In the genomic region with DNA sequence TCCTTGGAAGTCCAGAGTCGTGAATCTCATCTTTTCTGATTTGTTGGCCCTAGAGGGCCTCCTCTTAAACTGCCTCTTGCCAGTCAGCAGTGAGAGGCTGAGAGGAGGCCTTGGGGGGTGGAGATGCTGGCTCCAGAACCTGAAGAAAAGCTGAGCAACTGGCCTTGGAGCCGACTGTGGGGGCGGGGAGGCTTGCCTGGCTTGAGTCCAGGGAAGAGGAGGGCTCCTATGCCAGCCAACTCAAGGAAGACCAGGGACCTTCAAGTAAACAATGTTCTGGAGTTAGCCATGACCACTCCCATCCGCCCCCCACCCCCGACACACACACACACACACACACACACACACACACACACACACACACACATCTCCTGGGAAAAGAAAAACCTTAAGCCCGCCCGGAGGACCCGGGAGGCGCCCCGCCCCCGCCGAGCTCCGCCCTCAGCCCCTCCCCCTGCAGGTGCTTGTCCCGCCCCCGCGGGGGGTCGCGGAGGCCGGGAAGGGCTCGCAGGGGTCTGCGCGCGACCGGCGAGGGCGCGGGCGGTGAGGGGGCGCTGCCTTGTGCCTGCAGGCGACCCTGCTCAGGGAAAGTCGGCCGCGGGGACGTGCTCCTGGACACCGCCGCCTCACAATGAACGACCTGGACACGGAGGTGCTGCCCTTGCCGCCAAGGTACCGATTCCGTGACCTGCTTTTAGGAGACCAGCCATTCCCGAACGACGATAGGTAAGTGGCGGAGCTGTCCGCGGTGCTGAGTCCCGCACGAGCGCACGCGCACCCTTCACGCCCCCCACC, we compare ENCODE assay signal across 8 mouse cellular contexts. TPM values are rescaled to one million over a fixed set of nuclear protein-coding genes. Genes with fewer than 3 reads are reported as not detected.
DNase-seq lines count a peak whose midpoint lies in the region; TF ChIP-seq lines count a peak whose summit lies in the region.

A gene (plus strand): TSS at position 398 of the 795 bp plus-strand sequence.

- no peak within 1 kb of the TSS for H3K4me3 ChIP-seq in thymus, adult 2 months (ENCODE audit: control insufficient read depth, insufficient read depth, low read length)
- H3K4me3 ChIP-seq in cortical plate, adult 2 months (ENCODE audit: insufficient read depth, low read length): peak within 1 kb of the TSS; percentile 66

- H3K4me1 ChIP-seq in thymus, adult 2 months (replicated peaks; ENCODE audit: control insufficient read depth, insufficient read depth, low read length): no peaks in the 10 kb centered on the region
- H3K4me1 ChIP-seq in cortical plate, adult 2 months (ENCODE audit: control insufficient read depth, insufficient read depth, low read length): peaks cover 14% of the 10 kb centered on the region

- 5% methylated on average over 53 of the region's 53 CpGs for WGBS in thymus, adult 2 months

- intact Hi-C loops in heart, postnatal 14 days (cut with DNase I): no loop called here

- TF ChIP-seq POLR2A in thymus, adult 2 months (IDR thresholded peaks at IDR 0.05; ENCODE audit: control insufficient read depth, extremely low read depth, insufficient read depth, low read length, poor library complexity): no peak
- no peak for TF ChIP-seq POLR2A in cortical plate, adult 2 months (IDR thresholded peaks at IDR 0.05; ENCODE audit: extremely low read depth, insufficient read depth, low read length)

- H3K27me3 ChIP-seq in thymus, adult 2 months (ENCODE audit: control insufficient read depth, insufficient read depth, low read length): no peaks in the 10 kb centered on the region; the same call in none of the 2 replicates

- DNase-seq in thymus, postnatal 36 days: peak; percentile 8 to 11
- DNase-seq in thymus, adult 2 months: no peak
- DNase-seq in heart, postnatal 14 days: peak; percentile 31 to 40
- DNase-seq in layer of hippocampus, postnatal 10 days (ENCODE audit: low spot score in 2 of 2): peak; percentile 53 to 63
- DNase-seq in lung, postnatal 10 days: peak; percentile 62
- DNase-seq in right cerebral cortex, postnatal 14 days: peak; percentile 68
- DNase-seq in B cell, adult 2 months: no peak

- H3K27ac ChIP-seq in thymus, adult 2 months (ENCODE audit: control insufficient read depth, insufficient read depth, low read length): no peak within 1 kb of the TSS
- H3K27ac ChIP-seq in cortical plate, adult 2 months (ENCODE audit: insufficient read depth, low read length): peak within 1 kb of the TSS; percentile 63

- H3K36me3 ChIP-seq in thymus, adult 2 months (ENCODE audit: control insufficient read depth, insufficient read depth, low read length): no peaks in the 10 kb centered on the region

- TF ChIP-seq CTCF in thymus, adult 2 months (IDR thresholded peaks at IDR 0.05; ENCODE audit: borderline replicate concordance, control insufficient read depth, extremely low read depth, insufficient read depth, low read length, poor library complexity): no peak
- no peak for TF ChIP-seq CTCF in cortical plate, adult 2 months (IDR thresholded peaks at IDR 0.05; ENCODE audit: extremely low read depth, insufficient read depth, low read length)

RNA-seq across cellular contexts. Expression of the gene that starts here (rescaled TPM):
- 1.1 and 1.2 TPM in 2 replicates for polyA plus RNA-seq in thymus, adult 2 months (2012; rRNA removed)
- 191 and 197 TPM in 2 replicates for polyA plus RNA-seq in cortical plate, adult 2 months (2012; rRNA removed)
- 1 to 10 TPM in 1 of 2 experiments, under 1 TPM in 1; 0.78 to 1.3 TPM for total RNA-seq in heart, postnatal 14 days (2021)
- total RNA-seq in layer of hippocampus, postnatal 10 days (2021): 10 to 100 TPM; 57.3 to 59.7 TPM

Comparison
In these comparisons a context has a peak if more than half of its experiments do, and no peak if none do; other contexts are left out.
1. RNA of the gene that starts here (total RNA-seq): 57.3 to 59.7 TPM in layer of hippocampus, postnatal 10 days; 0.78 to 1.3 TPM in heart, postnatal 14 days; every median in the first group is over 10 times any median in the second.
2. RNA of the gene that starts here (polyA plus RNA-seq): 191 to 197 TPM in cortical plate, adult 2 months; 1.1 to 1.2 TPM in thymus, adult 2 months; every median in the first group is over 10 times any median in the second.
3. DNase-seq: peak in thymus, postnatal 36 days (2 of 2), heart, postnatal 14 days (2 of 2), layer of hippocampus, postnatal 10 days (2 of 2), lung, postnatal 10 days (single experiment) and right cerebral cortex, postnatal 14 days (single experiment); none in thymus, adult 2 months (single experiment) and B cell, adult 2 months (0 of 2).